Mouse (Mus musculus): ENCODE measurements around the gene Gm17581. TPM values are rescaled to one million over a fixed set of nuclear protein-coding genes. Genes with fewer than 3 reads are reported as not detected.

Gm17581 gene
- total and polyA plus RNA-seq, 2 experiments from 2014 or later, result not detected

DNA sequence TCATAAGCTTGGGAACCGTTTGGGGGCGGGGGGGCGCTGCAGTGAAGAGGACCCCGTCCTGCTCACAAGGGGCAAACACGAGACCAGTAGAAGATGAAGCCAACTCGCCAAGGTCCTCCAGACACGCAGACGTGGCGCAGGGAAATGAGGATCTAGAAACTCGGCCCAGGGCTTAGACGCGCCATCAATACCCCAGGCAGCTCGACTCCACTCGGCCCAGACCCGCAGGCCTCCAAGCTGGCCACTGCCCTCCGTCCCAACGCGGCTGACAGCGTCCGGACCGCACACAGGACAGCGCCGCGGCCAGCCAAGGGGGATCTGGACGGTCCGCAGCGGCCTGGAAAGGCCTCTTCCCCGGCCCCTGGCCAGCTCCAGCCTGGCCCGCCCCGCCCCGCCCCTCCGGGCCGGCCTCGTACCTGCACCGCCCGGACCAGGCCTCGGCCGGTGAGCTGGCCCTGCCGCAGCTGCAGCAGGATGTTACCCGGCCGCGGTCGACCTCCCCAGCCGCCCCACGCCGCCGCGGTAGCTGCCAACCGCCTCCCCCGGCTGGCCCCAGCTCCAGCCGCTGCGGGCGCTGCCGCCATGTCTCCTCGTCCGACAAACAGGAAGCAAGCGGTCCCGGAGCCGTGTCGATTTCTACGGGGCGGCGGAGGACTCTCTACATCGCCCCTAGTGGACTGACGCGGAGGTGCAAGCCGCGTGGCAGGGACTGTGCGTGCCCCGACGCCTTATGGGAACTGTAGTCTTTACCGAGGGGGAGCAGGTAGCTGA is 43.8 kb downstream of the Gm17581 start, which contains the start of gene Trpc4ap:
Gene Trpc4ap (minus strand): TSS at position 662 of the 771 bp plus-strand sequence.
- H3K36me3 ChIP-seq (ENCODE audit: insufficient read depth), result peaks cover 5% of the 10 kb centered on the region; the same call in 1 of the 2 replicates
- peak within 1 kb of the TSS; percentile 93 for H3K27ac ChIP-seq (ENCODE audit: low read depth, low read length)
- peaks cover 13% of the 10 kb centered on the region for H3K4me1 ChIP-seq (ENCODE audit: insufficient read depth)
- peak; percentile 99 for TF ChIP-seq CTCF (IDR thresholded peaks at IDR 0.05; ENCODE audit: low read depth)
- peak within 1 kb of the TSS; percentile 92 for H3K9ac ChIP-seq
- H3K9me3 ChIP-seq (ENCODE audit: low read length), result no peaks in the 10 kb centered on the region
- H3K27me3 ChIP-seq (ENCODE audit: insufficient read depth, low read length), result no peaks in the 10 kb centered on the region
- H3K4me3 ChIP-seq (ENCODE audit: low read depth, low read length), result peak within 1 kb of the TSS; percentile 95
- H3K4me2 ChIP-seq (ENCODE audit: low read depth), result peak within 1 kb of the TSS; percentile 57
- ATAC-seq (peak; percentile 99), DNase-seq (peak; percentile 98)
- WGBS, result 2% methylated on average over 70 of the region's 72 CpGs

DNA sequence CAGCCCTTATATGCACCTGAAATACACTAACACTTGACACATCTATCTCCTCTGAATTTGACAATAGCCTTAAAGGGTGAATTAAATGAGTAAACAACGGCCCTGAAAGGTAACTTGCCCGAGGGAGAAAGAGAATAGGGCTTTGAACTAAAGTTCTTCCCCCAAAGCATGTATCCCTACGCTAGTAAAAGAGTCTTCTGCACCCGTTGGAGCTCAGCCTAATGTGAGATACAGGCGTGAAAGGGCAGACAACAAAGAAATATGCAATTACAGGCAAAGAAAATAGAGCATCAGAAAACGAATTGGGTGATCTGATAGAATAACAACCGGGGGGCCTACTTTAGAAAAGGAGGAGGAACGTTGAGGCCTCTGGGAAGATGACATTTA is 44.3 kb downstream of the Gm17581 start:
- no peak for TF ChIP-seq CTCF (IDR thresholded peaks at IDR 0.05; ENCODE audit: low read depth)
- ATAC-seq, result no peak
- Histone ChIP-seq H3K9me3 (ENCODE audit: low read length) (no peaks in the 10 kb centered on the region), H3K9ac (peak overlapping the region; percentile 92), H3K36me3 (ENCODE audit: insufficient read depth) (peaks cover 5% of the 10 kb centered on the region; the same call in 1 of the 2 replicates), H3K4me3 (ENCODE audit: low read depth, low read length) (peak overlapping the region; percentile 95), H3K4me2 (ENCODE audit: low read depth) (peak overlapping the region; percentile 57), H3K27ac (ENCODE audit: low read depth, low read length) (peak overlapping the region; percentile 93), H3K4me1 (ENCODE audit: insufficient read depth) (peaks cover 13% of the 10 kb centered on the region), H3K27me3 (ENCODE audit: insufficient read depth, low read length) (no peaks in the 10 kb centered on the region)
- under 1% methylated on average over 8 of the region's 8 CpGs for WGBS
- DNase-seq, result no peak

DNA sequence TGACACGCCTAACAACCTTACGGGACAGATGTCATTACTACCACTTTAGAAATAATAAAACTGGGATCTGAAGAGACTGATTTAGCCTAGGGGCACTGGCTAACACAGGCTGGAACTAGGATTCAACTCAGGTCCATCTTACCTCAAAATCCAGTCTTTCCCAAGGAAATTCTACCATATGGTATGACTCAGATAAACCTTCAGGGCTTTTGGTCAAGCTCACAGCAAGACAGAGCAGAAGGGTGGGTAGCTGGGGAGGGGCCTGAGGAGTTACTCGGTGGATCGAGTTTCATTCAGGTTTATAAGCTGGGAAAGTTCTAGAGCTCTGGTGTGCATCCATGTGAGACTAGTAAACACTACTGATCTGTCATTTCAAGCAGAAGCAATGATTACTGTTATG is 46.5 kb downstream of the Gm17581 start:
- DNase-seq, result no peak
- no peak overlapping the region for H3K4me3 ChIP-seq (ENCODE audit: low read depth, low read length)
- H3K9ac ChIP-seq, result no peak overlapping the region
- no peaks in the 10 kb centered on the region for H3K27me3 ChIP-seq (ENCODE audit: insufficient read depth, low read length)
- TF ChIP-seq CTCF (IDR thresholded peaks at IDR 0.05; ENCODE audit: low read depth), result no peak
- peaks cover 5% of the 10 kb centered on the region; the same call in 1 of the 2 replicates for H3K36me3 ChIP-seq (ENCODE audit: insufficient read depth)
- peaks cover 13% of the 10 kb centered on the region for H3K4me1 ChIP-seq (ENCODE audit: insufficient read depth)
- no peak overlapping the region for H3K4me2 ChIP-seq (ENCODE audit: low read depth)
- ATAC-seq, result no peak
- H3K27ac ChIP-seq (ENCODE audit: low read depth, low read length), result no peak overlapping the region
- no peaks in the 10 kb centered on the region for H3K9me3 ChIP-seq (ENCODE audit: low read length)
- 82% methylated on average over 4 of the region's 4 CpGs for WGBS

DNA sequence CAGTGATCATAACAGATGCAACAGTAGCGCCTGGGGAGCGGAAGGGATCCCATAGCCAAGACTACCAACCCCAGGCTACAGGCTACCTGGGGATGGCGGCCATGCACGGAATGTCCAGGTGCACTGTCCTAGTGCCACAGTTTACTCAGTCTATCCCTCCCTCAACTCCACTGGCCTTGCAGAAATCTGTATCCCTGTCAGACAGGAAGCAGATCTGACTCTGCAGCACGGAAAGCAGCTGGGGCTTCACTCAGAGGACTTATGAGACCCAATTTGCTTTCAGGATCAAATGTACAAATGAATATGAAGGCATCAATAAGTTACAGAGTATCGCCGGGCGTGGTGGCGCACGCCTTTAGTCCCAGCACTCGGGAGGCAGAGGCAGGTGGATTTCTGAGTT is 47.9 kb downstream of the Gm17581 start:
- peaks cover 5% of the 10 kb centered on the region; the same call in 1 of the 2 replicates for H3K36me3 ChIP-seq (ENCODE audit: insufficient read depth)
- no peak for TF ChIP-seq CTCF (IDR thresholded peaks at IDR 0.05; ENCODE audit: low read depth)
- no peak overlapping the region for H3K4me2 ChIP-seq (ENCODE audit: low read depth)
- ATAC-seq (no peak), DNase-seq (no peak)
- no peak overlapping the region for H3K4me3 ChIP-seq (ENCODE audit: low read depth, low read length)
- no peak overlapping the region for H3K9ac ChIP-seq
- 96% methylated on average over 11 of the region's 11 CpGs for WGBS
- H3K27me3 ChIP-seq (ENCODE audit: insufficient read depth, low read length), result no peaks in the 10 kb centered on the region
- H3K27ac ChIP-seq (ENCODE audit: low read depth, low read length), result no peak overlapping the region
- H3K4me1 ChIP-seq (ENCODE audit: insufficient read depth), result peaks cover 13% of the 10 kb centered on the region
- H3K9me3 ChIP-seq (ENCODE audit: low read length), result no peaks in the 10 kb centered on the region

DNA sequence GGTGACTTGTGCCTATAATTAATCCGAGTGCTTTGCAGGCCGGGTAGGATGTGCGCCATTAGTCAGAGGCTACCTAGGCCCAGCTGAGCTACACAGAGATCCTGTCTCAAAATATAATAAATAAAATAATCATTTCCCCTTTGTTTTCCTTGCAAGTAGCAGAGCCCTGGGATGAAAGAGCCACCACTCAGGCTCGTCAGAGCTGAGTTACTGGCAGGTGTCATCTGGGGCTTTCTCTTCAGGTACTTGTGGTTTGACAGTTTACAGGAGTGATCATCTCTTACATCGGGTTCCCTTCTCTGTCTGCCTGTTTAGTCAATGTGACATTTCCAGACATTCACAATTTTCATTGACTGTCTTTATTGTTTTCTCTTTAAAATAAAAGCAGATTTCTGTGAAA is 49.1 kb downstream of the Gm17581 start:
- Histone ChIP-seq H3K27me3 (ENCODE audit: insufficient read depth, low read length) (no peaks in the 10 kb centered on the region), H3K4me2 (ENCODE audit: low read depth) (no peak overlapping the region), H3K4me1 (ENCODE audit: insufficient read depth) (peaks cover 13% of the 10 kb centered on the region), H3K9ac (no peak overlapping the region), H3K9me3 (ENCODE audit: low read length) (no peaks in the 10 kb centered on the region), H3K4me3 (ENCODE audit: low read depth, low read length) (no peak overlapping the region), H3K27ac (ENCODE audit: low read depth, low read length) (no peak overlapping the region), H3K36me3 (ENCODE audit: insufficient read depth) (peaks cover 5% of the 10 kb centered on the region; the same call in 1 of the 2 replicates)
- ATAC-seq (no peak), DNase-seq (no peak)
- WGBS, result 84% methylated on average over 5 of the region's 5 CpGs
- TF ChIP-seq CTCF (IDR thresholded peaks at IDR 0.05; ENCODE audit: low read depth), result no peak

Other genes starting within 250 kb of the Gm17581 start
- gene Acss2, start 217.9 kb downstream of the Gm17581 start, total RNA-seq (2014; rRNA removed), result 25.5 and 27.7 TPM in 2 replicates
- gene Acss2, start 217.9 kb downstream of the Gm17581 start, polyA plus RNA-seq (2015; fragmentation: Nextera tagmentation; extraction: Ambion mirVana), result 13.3 and 16.3 TPM in 2 replicates
- 131 and 137 TPM in 2 replicates for gene Ggt7, start 217.6 kb downstream of the Gm17581 start, total RNA-seq (2014; rRNA removed)
- gene Ggt7, start 217.6 kb downstream of the Gm17581 start, polyA plus RNA-seq (2015; fragmentation: Nextera tagmentation; extraction: Ambion mirVana), result 78.5 and 85.3 TPM in 2 replicates
- gene Gss, start 143.1 kb downstream of the Gm17581 start, total RNA-seq (2014; rRNA removed), result 10.0 and 11.9 TPM in 2 replicates
- 10.1 and 11.9 TPM in 2 replicates for gene Gss, start 143.1 kb downstream of the Gm17581 start, polyA plus RNA-seq (2015; fragmentation: Nextera tagmentation; extraction: Ambion mirVana)
- 0.29 and 1.0 TPM in 2 replicates for gene Myh7b, start 124.7 kb downstream of the Gm17581 start, total RNA-seq (2014; rRNA removed)
- 1.3 and 2.0 TPM in 2 replicates for gene Myh7b, start 124.7 kb downstream of the Gm17581 start, polyA plus RNA-seq (2015; fragmentation: Nextera tagmentation; extraction: Ambion mirVana)
- 110 and 131 TPM in 2 replicates for gene Trpc4ap, start 43.5 kb downstream of the Gm17581 start, total RNA-seq (2014; rRNA removed)
- 118 and 128 TPM in 2 replicates for gene Trpc4ap, start 43.5 kb downstream of the Gm17581 start, polyA plus RNA-seq (2015; fragmentation: Nextera tagmentation; extraction: Ambion mirVana)
- gene Edem2, start 6.4 kb downstream of the Gm17581 start, total RNA-seq (2014; rRNA removed), result 35.9 and 41.9 TPM in 2 replicates
- 30.7 and 34.1 TPM in 2 replicates for gene Edem2, start 6.4 kb downstream of the Gm17581 start, polyA plus RNA-seq (2015; fragmentation: Nextera tagmentation; extraction: Ambion mirVana)
- gene Procr, start 15.3 kb upstream of the Gm17581 start, total RNA-seq (2014; rRNA removed), result 1.6 and 1.9 TPM in 2 replicates
- 1.6 and 1.9 TPM in 2 replicates for gene Procr, start 15.3 kb upstream of the Gm17581 start, polyA plus RNA-seq (2015; fragmentation: Nextera tagmentation; extraction: Ambion mirVana)
- 124 and 128 TPM in 2 replicates for gene Mmp24, start 39.5 kb upstream of the Gm17581 start, total RNA-seq (2014; rRNA removed)
- gene Mmp24, start 39.5 kb upstream of the Gm17581 start, polyA plus RNA-seq (2015; fragmentation: Nextera tagmentation; extraction: Ambion mirVana), result 15.5 and 17.0 TPM in 2 replicates
- 26.4 and 31.4 TPM in 2 replicates for gene BC029722, start 83.6 kb upstream of the Gm17581 start, total RNA-seq (2014; rRNA removed)
- gene BC029722, start 83.6 kb upstream of the Gm17581 start, polyA plus RNA-seq (2015; fragmentation: Nextera tagmentation; extraction: Ambion mirVana), result 53.4 and 55.5 TPM in 2 replicates
- gene Eif6, start 91.1 kb upstream of the Gm17581 start, total RNA-seq (2014; rRNA removed), result 91.9 and 99.3 TPM in 2 replicates
- gene Eif6, start 91.1 kb upstream of the Gm17581 start, polyA plus RNA-seq (2015; fragmentation: Nextera tagmentation; extraction: Ambion mirVana), result 145 and 171 TPM in 2 replicates
- not detected in 2 replicates for gene Fam83c, start 99.0 kb upstream of the Gm17581 start, total RNA-seq (2014; rRNA removed)
- 0.06 and 0.12 TPM in 2 replicates for gene Fam83c, start 99.0 kb upstream of the Gm17581 start, polyA plus RNA-seq (2015; fragmentation: Nextera tagmentation; extraction: Ambion mirVana)
- gene Uqcc1, start 194.4 kb upstream of the Gm17581 start, total RNA-seq (2014; rRNA removed), result 43.5 and 67.7 TPM in 2 replicates
- 55.9 and 63.0 TPM in 2 replicates for gene Uqcc1, start 194.4 kb upstream of the Gm17581 start, polyA plus RNA-seq (2015; fragmentation: Nextera tagmentation; extraction: Ambion mirVana)
- not detected in 2 replicates for gene Gm15557, start 204.9 kb upstream of the Gm17581 start, total RNA-seq (2014; rRNA removed)
- not detected in 2 replicates for gene Gm15557, start 204.9 kb upstream of the Gm17581 start, polyA plus RNA-seq (2015; fragmentation: Nextera tagmentation; extraction: Ambion mirVana)
- 3.9 TPM in 2 replicates for gene Gdf5, start 209.5 kb upstream of the Gm17581 start, total RNA-seq (2014; rRNA removed)
- 3.7 and 3.8 TPM in 2 replicates for gene Gdf5, start 209.5 kb upstream of the Gm17581 start, polyA plus RNA-seq (2015; fragmentation: Nextera tagmentation; extraction: Ambion mirVana)
- gene Cep250, start 220.6 kb upstream of the Gm17581 start, total RNA-seq (2014; rRNA removed), result 17.2 and 18.7 TPM in 2 replicates
- gene Cep250, start 220.6 kb upstream of the Gm17581 start, polyA plus RNA-seq (2015; fragmentation: Nextera tagmentation; extraction: Ambion mirVana), result 4.9 and 8.6 TPM in 2 replicates